ENCODE assay signal across 20 mouse cellular contexts in genomic region chr3:30306080-30306479, GRCm38 (mm10).
DNase-seq lines count a peak whose midpoint lies in the region; ATAC-seq and TF ChIP-seq lines count a peak whose summit lies in the region.
"Had no signal": no experiment of that assay in that cellular context is flagged by ENCODE, and none has a peak within 500 bp of the region (broad histone marks: within the 10 kb centered on the region; RNA-seq: fewer than 3 reads in every experiment).

No protein-coding gene starts in this region.

- H3K4me1 ChIP-seq in heart, embryonic 16.5 days (ENCODE audit: control insufficient read depth, insufficient read depth, low read length), result no peaks in the 10 kb centered on the region
- H3K4me1 ChIP-seq in heart, embryonic 10.5 days, result peaks cover 18% of the 10 kb centered on the region; the same call in 1 of the 2 replicates
- no peaks in the 10 kb centered on the region for H3K4me1 ChIP-seq in heart, postnatal 0 days (ENCODE audit: control insufficient read depth, insufficient read depth)
- H3K4me1 ChIP-seq: forebrain, embryonic 13.5 days; heart, embryonic 15.5 days had no signal

- H3K9me3 ChIP-seq in heart, embryonic 16.5 days (replicated peaks; ENCODE audit: control insufficient read depth, low read length), result no peaks in the 10 kb centered on the region
- H3K9me3 ChIP-seq in heart, embryonic 10.5 days, result no peaks in the 10 kb centered on the region
- no peaks in the 10 kb centered on the region for H3K9me3 ChIP-seq in heart, postnatal 0 days (replicated peaks; ENCODE audit: control insufficient read depth, low read length)
- H3K9me3 ChIP-seq: embryonic facial prominence, embryonic 10.5 days; forebrain, embryonic 13.5 days; heart, embryonic 15.5 days; hindbrain, embryonic 12.5 days had no signal

- H3K27me3 ChIP-seq in heart, embryonic 16.5 days (ENCODE audit: control insufficient read depth, insufficient read depth, low read length), result no peaks in the 10 kb centered on the region
- no peaks in the 10 kb centered on the region for H3K27me3 ChIP-seq in heart, embryonic 10.5 days (ENCODE audit: insufficient read depth, poor library complexity, severe bottlenecking)
- H3K27me3 ChIP-seq in heart, postnatal 0 days (ENCODE audit: control insufficient read depth, insufficient read depth, low read length), result no peaks in the 10 kb centered on the region
- H3K27me3 ChIP-seq: forebrain, embryonic 13.5 days; heart, embryonic 15.5 days; hindbrain, embryonic 12.5 days had no signal

- H3K27ac ChIP-seq in heart, embryonic 16.5 days (ENCODE audit: low read length), result peak overlapping the region; percentile 41; the same call in 1 of the 2 replicates
- H3K27ac ChIP-seq in heart, embryonic 10.5 days, result no peak overlapping the region
- no peak overlapping the region for H3K27ac ChIP-seq in heart, postnatal 0 days (ENCODE audit: low read depth)
- H3K27ac ChIP-seq: embryonic facial prominence, embryonic 10.5 days; forebrain, embryonic 13.5 days; gastrocnemius, adult 2 months; hindbrain, embryonic 12.5 days had no signal

- no peak overlapping the region for H3K4me3 ChIP-seq in heart, embryonic 16.5 days (ENCODE audit: low read length)
- no peak overlapping the region for H3K4me3 ChIP-seq in heart, embryonic 10.5 days
- H3K4me3 ChIP-seq in heart, postnatal 0 days (ENCODE audit: low read depth, low read length), result no peak overlapping the region
- H3K4me3 ChIP-seq: embryonic facial prominence, embryonic 10.5 days; forebrain, embryonic 13.5 days; gastrocnemius, adult 2 months; heart, embryonic 15.5 days; hindbrain, embryonic 12.5 days had no signal

- TF ChIP-seq CTCF in heart, postnatal 0 days (IDR thresholded peaks at IDR 0.05; ENCODE audit: low read depth), result no peak

- ATAC-seq in heart, embryonic 16.5 days (replicated peaks; ENCODE audit: extremely low read depth, insufficient read depth, low FRiP score), result peak; percentile 60; the same call in 1 of the 2 replicates
- ATAC-seq in heart, postnatal 0 days (ENCODE audit: insufficient read depth, low read depth), result no peak
- ATAC-seq: forebrain, embryonic 13.5 days; hindbrain, embryonic 16.5 days; inflammation-experienced regulatory T-cells, adult 6 months; intestine, postnatal 0 days had no signal

- no peak overlapping the region for H3K4me2 ChIP-seq in heart, embryonic 16.5 days (ENCODE audit: low read depth, low read length)
- H3K4me2 ChIP-seq in heart, postnatal 0 days (ENCODE audit: low read depth, low read length), result no peak overlapping the region
- H3K4me2 ChIP-seq: forebrain, embryonic 13.5 days; heart, embryonic 15.5 days; hindbrain, embryonic 12.5 days had no signal

- peak; percentile 6 to 16 for DNase-seq in heart, adult 9 months (ENCODE audit: low spot score in 2 of 2)
- DNase-seq in heart, adult 18-20 months, result no peak
- no peak for DNase-seq in heart, embryonic 10.5 days (ENCODE audit: low spot score)
- peak; percentile 13 for DNase-seq in heart, postnatal 0 days (ENCODE audit: low spot score)
- DNase-seq in gastrocnemius, adult 8-10 months (ENCODE audit: low spot score in 2 of 2), result no peak
- DNase-seq: adrenal gland, adult 2 months; adrenal gland, postnatal 25 days; cerebellum, adult 2 months; cerebellum, postnatal 10 days; gastrocnemius, adult 2 months; gastrocnemius, postnatal 36 days; kidney, adult 8-10 months had no signal

- no peaks in the 10 kb centered on the region for H3K36me3 ChIP-seq in heart, embryonic 16.5 days (ENCODE audit: control insufficient read depth, insufficient read depth)
- no peaks in the 10 kb centered on the region for H3K36me3 ChIP-seq in heart, embryonic 10.5 days
- H3K36me3 ChIP-seq in heart, postnatal 0 days (replicated peaks; ENCODE audit: control insufficient read depth, insufficient read depth, low read length), result no peaks in the 10 kb centered on the region
- H3K36me3 ChIP-seq: embryonic facial prominence, embryonic 10.5 days; heart, embryonic 15.5 days; hindbrain, embryonic 12.5 days had no signal

- 55% methylated on average over 3 of the region's 3 CpGs for WGBS in heart, embryonic 16.5 days
- WGBS in heart, embryonic 10.5 days, result 50% methylated on average over 3 of the region's 3 CpGs
- 38% methylated on average over 3 of the region's 3 CpGs for WGBS in heart, postnatal 0 days

- TF ChIP-seq EP300 in heart, postnatal 0 days (IDR thresholded peaks at IDR 0.05; ENCODE audit: low read depth), result no peak

- H3K9ac ChIP-seq in heart, embryonic 16.5 days (ENCODE audit: low read length), result no peak overlapping the region
- H3K9ac ChIP-seq in heart, postnatal 0 days (replicated peaks; ENCODE audit: low read depth, low read length), result no peak overlapping the region
- H3K9ac ChIP-seq: forebrain, embryonic 13.5 days; heart, embryonic 15.5 days; hindbrain, embryonic 12.5 days had no signal

Comparison
In these comparisons a context has a peak if more than half of its experiments do, and no peak if none do; other contexts are left out.
1. DNase-seq: peak in heart, adult 9 months (2 of 2) and heart, postnatal 0 days (single experiment); none in heart, adult 18-20 months (0 of 2), heart, embryonic 10.5 days (single experiment) and gastrocnemius, adult 8-10 months (0 of 2).